Mouse (Mus musculus) cerebellum, adult 2 months (tissue): ENCODE measurements around the gene Inip. TPM values are rescaled to one million over a fixed set of nuclear protein-coding genes. Genes with fewer than 3 reads are reported as not detected.

Source experiments
- DNase-seq, 2 experiments: peaks; one replicate each; pipeline ENCODE4 v3.0.0; 2021
- H3K27ac ChIP-seq: fragments of 200-500 bp; 2 replicates; pipeline ENCODE4 v1.5.1; 2012; ENCODE audit warnings: low read length, control low read depth, inconsistent platforms; ENCODE audit not compliant: insufficient read depth
- H3K27me3 ChIP-seq: fragments of 200-500 bp; 2 replicates; pipeline ENCODE4 v1.6.1; 2012; ENCODE audit warnings: inconsistent platforms, mild to moderate bottlenecking, low read length, moderate library complexity; ENCODE audit not compliant: control insufficient read depth, insufficient read depth
- H3K4me1 ChIP-seq: fragments of 200-500 bp; 2 replicates; pipeline ENCODE4 v1.6.1; 2011; ENCODE audit warnings: low read length; ENCODE audit not compliant: control insufficient read depth, insufficient read depth
- H3K4me3 ChIP-seq: fragments of 200-500 bp; replicated peaks from 2 replicates; pipeline ENCODE3; 2011; ENCODE audit warnings: mild to moderate bottlenecking, low read depth, low read length, control low read depth; ENCODE audit not compliant: insufficient read depth
- CTCF ChIP-seq: fragments of 200-500 bp; IDR thresholded peaks from 2 replicates; pipeline ENCODE4 v1.5.1; 2011; ENCODE audit warnings: low read depth, mild to moderate bottlenecking, control low read depth, low read length, moderate library complexity, borderline replicate concordance; ENCODE audit not compliant: insufficient read depth
- POLR2A ChIP-seq: fragments of 200-500 bp; IDR thresholded peaks from 2 replicates; pipeline ENCODE4 v1.6.1; 2011; ENCODE audit warnings: low read length, control low read depth, borderline replicate concordance; ENCODE audit not compliant: insufficient read depth
- WGBS: fragments of 180-500 bp; shearing (Covaris S2); methylation state at CpG from one replicate; pipeline ENCODE4 v1.1.7; 2018; 5-methylcytosine and 5-hydroxymethylcytosine counted together
- polyA plus RNA-seq: library from polyadenylated mRNA; depleted of rRNA; stranded (reverse); fragments of >200 nt; gene quantifications from 2 replicates; pipeline ENCODE4 v1.2.3, GENCODE M21; 2012

Inip gene
- polyA plus RNA-seq, 1 experiment = 23.3 TPM

DNA sequence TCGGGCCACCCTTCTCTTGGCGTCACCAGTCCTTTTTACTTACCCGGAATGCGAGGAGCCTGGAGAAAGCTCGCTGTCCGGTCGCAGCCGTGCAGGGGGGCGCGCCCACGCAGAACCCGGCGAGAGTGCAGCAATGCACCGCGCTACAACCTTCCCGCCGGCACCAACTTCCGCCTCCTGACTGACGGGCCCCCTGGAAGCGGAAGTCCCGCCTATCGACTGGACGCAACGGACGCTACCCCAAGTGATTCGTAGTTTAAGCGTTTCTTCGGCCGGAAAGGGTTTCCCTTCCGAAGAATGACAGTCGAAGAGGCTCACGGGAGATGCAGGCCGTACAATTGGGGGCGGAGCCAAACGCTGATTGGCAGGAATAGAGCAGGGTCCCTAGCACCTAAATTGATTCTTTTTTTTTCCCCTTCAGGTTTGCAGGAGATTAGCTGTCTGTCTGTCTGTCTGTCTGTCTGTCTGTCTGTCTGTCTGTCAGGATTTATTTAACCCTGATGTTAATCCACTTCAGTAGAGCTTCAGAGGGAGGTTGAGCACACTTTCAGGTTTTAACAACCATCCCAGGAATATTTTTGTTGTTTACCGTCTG is 17.6 kb downstream of the Inip start:
- TF ChIP-seq POLR2A (peak; percentile 56; the same call in 1 of the 2 replicates), CTCF (no peak)
- under 1% methylated on average over 36 of the region's 36 CpGs for WGBS
- Histone ChIP-seq H3K27ac (no peak overlapping the region), H3K27me3 (no peaks in the 10 kb centered on the region), H3K4me3 (peak overlapping the region; percentile 65), H3K4me1 (no peaks in the 10 kb centered on the region)
- peak; percentile 96 to 97 for DNase-seq

DNA sequence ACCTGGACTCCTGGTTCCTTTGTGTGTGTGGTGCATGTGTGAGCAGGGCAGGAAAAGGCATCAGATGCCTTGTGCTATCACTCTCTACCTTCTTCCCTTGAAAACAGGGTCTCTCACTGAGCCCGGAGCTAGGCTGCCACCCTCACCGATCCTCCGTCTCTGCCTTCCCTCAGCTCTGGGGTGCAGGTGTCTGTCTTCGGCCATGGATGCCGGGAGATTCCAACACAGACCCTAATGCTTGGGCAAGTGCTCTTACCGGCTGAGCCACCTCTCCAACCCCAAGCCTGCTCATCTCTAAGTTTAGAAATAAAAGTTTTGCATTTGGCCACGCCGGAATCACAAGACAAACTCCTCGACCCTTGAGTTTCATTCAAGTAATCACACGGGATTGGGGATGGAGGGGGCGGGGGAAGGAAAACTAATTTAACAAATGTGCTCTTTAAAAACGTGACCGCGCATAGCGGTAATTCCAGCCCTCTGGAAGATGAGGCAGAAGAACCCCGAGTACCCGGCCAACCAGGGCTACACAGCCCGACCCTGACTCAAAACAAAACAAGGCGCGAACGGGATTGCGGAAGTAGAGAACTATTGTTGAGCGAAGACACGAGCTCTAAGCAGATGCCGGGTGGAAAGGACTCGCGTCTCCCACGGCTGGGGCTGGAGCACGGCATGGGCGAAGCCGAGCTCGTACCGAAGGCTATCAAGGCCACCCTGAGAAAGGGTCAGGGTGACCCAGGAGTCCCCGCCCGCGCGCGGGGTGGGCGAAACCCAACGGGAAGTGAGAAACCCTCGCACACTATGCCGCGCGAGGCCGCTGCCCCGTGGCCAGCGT is 18.3 kb downstream of the Inip start:
- peak in 1 of 2 experiments; percentile 24 for DNase-seq
- TF ChIP-seq POLR2A (no peak), CTCF (no peak)
- H3K27ac ChIP-seq = no peak overlapping the region
- H3K4me1 ChIP-seq = no peaks in the 10 kb centered on the region
- under 1% methylated on average over 46 of the region's 47 CpGs for WGBS
- H3K4me3 ChIP-seq = peak overlapping the region; percentile 65
- no peaks in the 10 kb centered on the region for H3K27me3 ChIP-seq

DNA sequence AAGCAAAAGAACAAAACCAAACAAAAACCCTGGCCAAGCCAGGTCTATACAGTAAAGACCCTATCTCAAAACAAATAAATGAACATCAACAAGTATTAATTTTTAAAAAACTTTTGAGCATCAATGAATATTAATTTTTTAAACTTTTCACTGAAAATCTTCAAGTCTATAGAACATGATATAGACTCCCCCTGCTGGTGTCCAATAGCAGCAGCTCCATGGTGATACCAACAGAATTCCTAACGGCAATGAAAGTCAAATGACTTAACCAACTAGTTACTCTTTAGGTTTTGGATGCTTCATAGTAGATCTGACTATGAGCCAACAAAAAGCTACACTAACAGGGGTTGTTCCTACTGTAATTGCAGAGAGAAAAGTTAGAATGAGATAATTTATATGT is 20.8 kb downstream of the Inip start:
- peak in 1 of 2 experiments; percentile 27 for DNase-seq
- TF ChIP-seq POLR2A (no peak), CTCF (no peak)
- WGBS = 8% methylated on average over 1 of the region's 1 CpGs
- Histone ChIP-seq H3K4me1 (no peaks in the 10 kb centered on the region), H3K4me3 (no peak overlapping the region), H3K27me3 (no peaks in the 10 kb centered on the region), H3K27ac (no peak overlapping the region)

DNA sequence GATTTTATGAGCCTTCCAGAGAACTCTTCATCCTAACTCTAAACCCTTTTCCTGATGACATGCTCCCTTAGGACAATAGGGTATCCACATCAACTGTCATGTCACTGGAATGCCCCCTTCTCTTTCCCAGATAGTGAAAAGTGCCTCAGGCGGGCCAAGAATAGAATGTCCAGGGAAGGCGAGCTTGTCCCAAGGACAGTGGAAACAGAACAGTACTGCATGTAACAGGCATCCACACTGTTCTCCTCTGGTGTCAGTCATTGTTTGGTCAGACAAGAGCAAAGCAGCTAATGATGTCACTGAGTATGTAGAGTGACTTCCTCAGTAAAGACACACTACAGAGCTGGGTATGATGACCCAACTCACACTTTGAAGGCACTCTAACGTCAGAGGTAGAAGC is 23.6 kb downstream of the Inip start:
- H3K4me1 ChIP-seq = no peaks in the 10 kb centered on the region
- DNase-seq = no peak
- H3K27me3 ChIP-seq = no peaks in the 10 kb centered on the region
- H3K4me3 ChIP-seq = no peak overlapping the region
- 74% methylated on average over 3 of the region's 3 CpGs for WGBS
- no peak for TF ChIP-seq POLR2A
- TF ChIP-seq CTCF = no peak
- H3K27ac ChIP-seq = no peak overlapping the region

DNA sequence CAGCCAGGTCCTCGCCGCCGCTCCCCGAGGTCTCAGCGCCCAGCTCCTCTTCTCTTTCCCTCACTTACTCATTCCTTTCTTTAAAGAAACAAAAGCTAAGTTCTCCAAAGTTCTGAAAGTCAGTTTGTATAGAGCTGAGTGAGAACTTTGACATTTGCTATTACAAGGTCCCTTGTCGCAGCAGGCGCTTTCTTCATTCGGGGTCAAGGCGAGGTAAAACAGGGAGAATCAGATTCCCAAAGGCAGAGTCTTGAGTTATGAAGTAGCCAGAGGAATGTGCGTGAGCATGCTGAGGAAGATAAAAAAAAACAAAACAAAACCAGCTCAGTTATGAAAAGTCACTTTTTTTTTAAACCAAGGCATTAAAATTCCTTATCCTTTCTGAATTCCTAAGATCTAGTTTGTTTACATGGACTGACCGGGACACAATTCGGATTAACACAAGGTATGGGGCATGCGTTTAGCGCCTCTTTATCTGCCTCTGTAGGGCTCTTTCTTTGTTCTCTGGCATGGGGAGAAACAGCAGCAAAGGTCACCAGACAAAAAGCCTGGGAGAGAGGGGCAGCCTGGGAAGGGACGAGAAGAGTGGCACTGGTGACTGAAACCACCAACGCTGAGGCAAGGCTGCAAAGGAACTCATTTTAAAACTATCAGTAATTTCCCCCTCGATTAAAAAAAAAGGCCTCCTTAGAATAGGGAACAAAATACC is 29.1 kb downstream of the Inip start:
- Histone ChIP-seq H3K27ac (no peak overlapping the region), H3K27me3 (no peaks in the 10 kb centered on the region), H3K4me3 (no peak overlapping the region), H3K4me1 (no peaks in the 10 kb centered on the region)
- no peak for TF ChIP-seq CTCF
- WGBS = 65% methylated on average over 17 of the region's 17 CpGs
- no peak for DNase-seq

DNA sequence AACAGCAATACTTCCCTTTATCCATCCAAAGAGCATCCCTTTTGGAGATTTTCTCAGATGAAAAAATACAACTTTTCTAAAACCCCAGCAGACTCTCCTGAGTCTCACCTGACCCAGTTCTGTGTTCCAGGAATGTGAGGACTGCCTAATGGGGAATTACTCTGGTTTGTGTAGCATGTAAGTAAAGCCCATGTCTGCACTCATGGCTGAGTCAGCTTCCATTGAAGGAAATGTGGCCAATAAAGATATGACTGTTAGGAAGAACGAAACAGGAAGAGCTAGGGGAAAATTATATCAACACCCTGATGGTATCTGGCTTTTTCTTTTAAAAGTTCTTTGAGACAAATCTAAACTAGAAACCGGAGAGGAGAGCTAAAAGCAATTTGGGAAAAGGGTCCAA is 33.7 kb downstream of the Inip start:
- no peaks in the 10 kb centered on the region for H3K4me1 ChIP-seq
- no peak overlapping the region for H3K4me3 ChIP-seq
- H3K27me3 ChIP-seq = no peaks in the 10 kb centered on the region
- DNase-seq = no peak
- TF ChIP-seq POLR2A = no peak
- no peak for TF ChIP-seq CTCF
- no peak overlapping the region for H3K27ac ChIP-seq
- WGBS = 96% methylated on average over 2 of the region's 2 CpGs

DNA sequence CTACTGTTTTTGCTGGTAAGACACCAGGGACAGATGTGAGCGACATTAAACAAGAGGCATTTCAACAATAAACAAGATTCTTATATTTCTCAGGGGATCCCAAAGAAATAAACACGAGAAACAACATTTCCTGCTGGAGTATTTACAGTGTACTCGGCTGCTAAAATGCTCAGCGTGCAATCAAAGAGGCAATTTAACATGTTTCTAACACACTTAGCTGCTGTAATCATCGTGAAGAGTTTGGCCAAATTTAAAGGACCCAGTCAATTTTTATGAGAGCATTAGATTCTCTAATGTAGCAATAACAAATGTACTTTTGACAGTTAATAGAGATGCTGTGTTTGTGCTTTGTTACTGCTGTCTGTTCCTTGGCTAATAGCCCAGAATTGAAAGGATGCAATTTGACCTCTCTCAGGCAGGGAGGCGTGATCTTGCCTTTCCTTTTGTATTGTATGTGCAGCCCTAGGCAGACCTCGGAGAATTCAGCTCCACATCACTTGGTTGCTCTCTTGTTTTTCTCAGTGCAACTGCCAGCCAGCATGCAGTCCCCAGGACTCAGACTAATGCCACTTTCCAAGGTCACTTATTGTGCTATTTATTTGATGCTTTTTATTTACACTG is 35.9 kb downstream of the Inip start:
- no peak for TF ChIP-seq POLR2A
- WGBS = 29% methylated on average over 7 of the region's 7 CpGs
- Histone ChIP-seq H3K4me3 (no peak overlapping the region), H3K27me3 (no peaks in the 10 kb centered on the region), H3K27ac (no peak overlapping the region), H3K4me1 (no peaks in the 10 kb centered on the region)
- DNase-seq = peak in 1 of 2 experiments; percentile 23
